Mouse (Mus musculus) embryo, embryonic 10.5 days (tissue): ENCODE results near the gene Lpp.

ENCODE experiments used
- DNase-seq: peaks from one replicate; pipeline ENCODE4 v3.0.0-alpha.2; 2015; ENCODE audit warnings: low spot score

The Lpp gene

DNA sequence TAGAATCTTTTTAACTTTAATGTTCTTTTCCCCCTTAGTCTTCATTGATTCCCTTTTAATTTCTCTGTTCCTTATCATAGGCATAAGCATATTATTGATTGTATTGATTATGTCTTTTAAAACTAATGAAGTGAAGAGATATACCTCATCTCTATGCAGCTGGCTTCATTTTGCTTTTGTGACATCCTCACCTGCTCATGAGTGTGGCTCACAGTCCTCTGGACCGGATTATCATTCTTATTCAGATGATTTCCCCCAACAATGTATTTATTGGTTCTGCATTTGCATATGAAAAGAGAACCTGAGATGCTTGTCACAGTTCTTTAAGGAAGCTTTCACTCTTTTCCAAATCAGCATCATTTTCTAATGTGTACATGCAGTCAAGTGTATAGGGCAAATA lies 408.5 kb downstream of the Lpp start:
- peak; percentile 13 for DNase-seq

DNA sequence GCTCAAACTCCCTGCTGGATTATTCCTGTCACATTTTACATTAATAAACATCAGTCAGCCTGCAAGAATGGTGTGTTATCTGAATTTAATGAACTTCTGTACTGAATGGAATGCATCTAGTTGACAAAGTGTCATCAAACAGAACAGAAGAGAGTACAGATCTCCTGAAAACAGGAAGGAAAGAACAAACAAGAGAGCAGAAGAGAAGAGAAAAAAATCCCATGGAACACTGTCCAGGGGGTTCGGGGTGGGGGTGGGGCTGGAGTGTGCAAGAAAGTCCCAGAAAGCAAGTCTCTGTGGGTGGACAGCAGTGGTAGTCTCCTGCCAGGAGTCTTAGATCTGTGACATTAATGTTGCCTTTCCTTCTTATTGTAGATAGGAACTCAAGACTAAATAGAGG lies 412.8 kb downstream of the Lpp start:
- DNase-seq = no peak

DNA sequence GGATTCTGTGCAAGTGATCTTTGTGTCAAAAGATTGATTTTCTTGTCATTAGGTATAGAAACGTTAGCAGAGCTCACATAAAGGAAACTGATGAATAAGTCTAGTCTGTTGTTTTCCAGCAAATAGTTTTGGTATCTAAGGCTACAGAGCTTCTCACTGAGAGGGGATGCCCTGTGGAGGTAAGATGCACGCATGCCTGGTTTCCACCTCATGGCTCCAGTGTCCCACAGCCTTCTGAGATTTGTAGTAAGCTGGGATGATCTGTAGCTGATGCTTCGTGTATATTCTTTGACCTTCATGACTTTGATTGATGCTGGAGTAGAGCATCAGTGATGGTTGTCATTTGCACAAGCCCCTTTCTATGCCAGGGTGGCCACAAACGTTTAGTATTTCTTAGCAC lies 414.3 kb downstream of the Lpp start:
- DNase-seq = peak; percentile 11

DNA sequence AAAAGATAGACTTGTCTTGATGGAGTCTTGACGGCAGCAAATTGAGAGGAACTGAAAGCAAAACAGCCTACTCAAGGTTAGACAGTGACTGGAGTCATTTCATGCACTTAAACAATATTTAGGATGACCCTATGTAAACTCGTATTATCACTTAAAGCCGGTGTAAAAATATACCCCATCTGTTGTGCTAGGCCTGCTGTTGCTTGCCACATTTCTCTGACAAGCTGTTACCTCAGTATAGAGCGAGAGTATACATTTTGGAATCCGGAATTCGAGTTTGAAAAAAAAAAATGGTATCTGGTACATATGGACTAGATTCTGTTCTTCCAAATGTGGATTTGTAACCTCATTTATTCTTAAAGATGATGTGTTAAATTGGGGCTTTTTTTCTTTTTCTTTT lies 416.5 kb downstream of the Lpp start:
- no peak for DNase-seq

DNA sequence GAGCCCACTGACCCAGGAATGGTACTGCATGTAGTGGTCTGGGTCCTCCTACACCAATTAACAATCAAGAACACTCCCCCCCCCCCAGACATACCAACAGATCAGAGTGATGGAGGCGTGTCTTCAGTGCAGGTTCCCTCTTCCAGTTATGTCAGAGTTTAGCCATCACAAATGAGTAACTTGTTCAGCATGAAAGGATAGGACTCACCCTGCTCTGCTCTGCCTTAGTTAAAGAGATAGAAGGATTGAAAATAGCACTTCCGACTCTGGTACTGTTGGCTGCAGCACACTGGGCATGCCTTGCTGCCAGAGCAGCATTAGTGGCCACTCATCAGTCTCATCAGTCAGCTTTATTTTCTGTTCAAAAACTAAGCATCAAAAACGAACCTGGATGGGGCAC lies 423.3 kb downstream of the Lpp start:
- no peak for DNase-seq

DNA sequence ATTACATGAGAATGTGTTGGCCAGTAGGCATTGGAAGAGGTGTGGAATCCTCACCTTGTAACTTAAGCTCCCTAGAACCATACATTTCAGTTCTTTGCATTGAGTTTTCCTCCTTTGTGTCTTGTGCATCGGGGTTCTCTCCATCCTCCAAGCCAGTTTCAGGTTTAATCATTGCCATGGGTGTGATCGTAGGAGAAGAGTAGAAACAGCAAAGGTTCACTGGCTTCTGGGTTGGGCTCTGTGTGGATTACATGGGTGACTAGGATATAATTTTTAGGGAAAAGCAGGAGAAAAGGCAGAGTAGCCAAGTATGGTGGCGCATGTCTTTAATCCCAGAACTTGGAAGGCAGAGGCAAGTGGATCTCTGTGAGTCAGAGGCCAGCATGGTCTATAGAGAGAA lies 424.1 kb downstream of the Lpp start:
- no peak for DNase-seq

DNA sequence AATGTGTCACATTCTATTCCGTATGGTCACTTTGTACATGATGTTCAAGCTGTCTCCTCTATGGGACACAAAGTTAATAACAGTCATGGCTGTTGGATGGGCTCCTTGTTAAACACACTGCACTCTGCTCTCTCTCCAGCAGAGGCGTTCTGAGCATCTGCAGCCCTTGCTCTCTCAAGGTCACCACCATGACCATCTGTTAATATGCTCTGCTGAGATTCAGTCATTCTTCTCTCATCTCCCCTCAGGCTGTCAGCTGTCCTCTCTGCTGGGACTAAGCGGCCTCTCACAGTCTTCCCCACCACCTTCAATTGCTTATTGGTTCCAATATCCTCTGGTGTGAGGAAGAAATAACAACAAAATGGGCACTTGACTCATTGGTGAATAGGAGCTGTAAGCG lies 425.8 kb downstream of the Lpp start:
- DNase-seq = peak; percentile 53

DNA sequence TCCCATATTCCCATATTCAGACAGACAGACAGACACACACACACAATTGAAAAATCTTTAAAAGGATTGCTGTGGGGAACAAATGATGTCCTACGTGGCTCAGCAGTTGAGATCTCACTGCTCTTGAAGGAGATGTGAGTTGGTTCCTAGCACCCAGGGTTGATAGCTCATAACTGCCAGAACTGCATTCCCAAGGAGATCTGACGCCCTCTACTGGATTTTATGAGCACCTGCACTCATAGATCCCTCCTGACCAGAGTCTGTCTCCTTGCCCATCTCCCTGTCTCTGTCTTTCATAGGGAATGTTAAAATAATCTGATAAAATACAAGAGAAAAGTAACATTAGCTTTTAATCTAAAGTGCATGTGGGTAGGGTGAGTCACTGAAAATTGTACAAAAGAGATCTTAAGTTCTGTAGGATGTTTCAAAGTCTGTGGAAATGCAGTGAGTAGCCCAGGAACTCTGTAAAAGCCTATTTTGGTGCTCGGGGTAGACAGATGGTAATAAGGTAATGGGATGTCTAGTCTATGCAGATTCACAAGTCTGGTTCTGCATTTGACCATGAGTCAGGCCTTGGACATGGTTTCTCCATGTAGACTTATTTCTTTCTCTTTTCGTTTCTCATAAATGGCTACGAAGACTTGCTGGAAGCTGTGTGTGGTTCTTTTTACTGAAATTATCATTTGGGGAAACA lies 429.0 kb downstream of the Lpp start:
- DNase-seq = no peak

DNA sequence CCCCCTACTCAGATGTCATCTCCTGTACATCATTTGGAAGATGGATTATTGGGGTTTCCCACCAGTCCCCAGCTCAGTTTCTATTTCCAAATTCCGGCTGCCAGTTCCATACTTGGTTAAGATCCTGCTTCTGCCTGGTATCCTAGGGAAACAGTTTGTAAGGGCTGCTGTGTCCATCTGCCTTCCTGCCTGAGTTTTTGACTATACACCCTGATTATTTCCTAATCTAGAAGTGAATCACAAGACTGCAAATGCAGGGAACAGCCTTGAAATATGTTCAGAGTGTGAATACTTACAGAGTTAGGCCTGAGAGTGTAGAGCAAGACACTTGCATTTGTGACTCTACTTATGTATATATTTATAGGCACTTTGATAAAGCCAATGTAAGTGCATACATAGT lies 429.6 kb downstream of the Lpp start:
- no peak for DNase-seq

DNA sequence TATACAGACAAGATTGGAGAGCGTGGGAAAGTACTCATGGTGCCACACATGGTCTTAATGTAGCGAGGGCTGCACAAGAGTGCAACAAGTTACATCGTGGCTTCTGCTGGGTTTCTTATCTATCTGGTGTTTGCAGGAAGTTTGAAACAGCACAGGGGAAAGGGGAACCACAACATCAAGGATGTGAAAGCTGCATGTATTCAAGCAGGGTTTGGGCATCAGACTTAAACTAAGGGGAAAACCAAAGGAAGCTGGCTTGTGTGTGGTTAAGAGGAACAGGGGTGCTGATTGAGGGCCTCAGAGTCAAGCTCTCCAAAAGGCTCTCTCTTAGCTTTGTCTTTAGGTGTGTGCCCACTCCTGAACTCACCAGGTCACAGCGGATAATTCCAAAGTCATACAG lies 433.1 kb downstream of the Lpp start:
- DNase-seq = no peak

DNA sequence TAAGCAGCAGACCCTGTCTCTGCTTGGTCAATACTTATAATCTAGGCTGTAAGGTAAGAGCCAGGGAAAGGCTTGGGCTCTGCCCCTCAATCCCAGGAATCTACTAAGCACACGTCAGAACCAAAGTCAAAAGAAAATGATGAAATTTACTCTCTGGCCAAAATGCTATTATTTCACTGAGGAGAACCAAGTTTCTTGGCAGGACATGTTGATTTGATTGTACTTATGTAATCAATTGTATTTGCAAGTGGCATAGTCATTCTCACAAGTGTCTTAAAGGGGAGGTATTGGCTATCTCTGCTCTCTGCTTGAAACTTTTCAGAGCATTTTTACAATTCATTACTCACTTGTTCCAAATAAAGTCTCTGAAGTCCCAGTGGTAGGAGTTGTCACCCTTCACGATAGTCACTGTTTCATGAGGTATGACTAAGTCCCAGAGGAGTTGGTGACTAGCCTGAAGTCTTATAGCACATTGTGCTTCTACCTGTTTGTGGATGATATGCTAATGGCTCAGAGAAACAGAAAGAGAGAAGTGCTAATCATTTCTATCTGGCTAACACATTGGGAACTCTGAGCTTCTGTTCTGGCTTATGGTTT lies 435.0 kb downstream of the Lpp start:
- DNase-seq = no peak

DNA sequence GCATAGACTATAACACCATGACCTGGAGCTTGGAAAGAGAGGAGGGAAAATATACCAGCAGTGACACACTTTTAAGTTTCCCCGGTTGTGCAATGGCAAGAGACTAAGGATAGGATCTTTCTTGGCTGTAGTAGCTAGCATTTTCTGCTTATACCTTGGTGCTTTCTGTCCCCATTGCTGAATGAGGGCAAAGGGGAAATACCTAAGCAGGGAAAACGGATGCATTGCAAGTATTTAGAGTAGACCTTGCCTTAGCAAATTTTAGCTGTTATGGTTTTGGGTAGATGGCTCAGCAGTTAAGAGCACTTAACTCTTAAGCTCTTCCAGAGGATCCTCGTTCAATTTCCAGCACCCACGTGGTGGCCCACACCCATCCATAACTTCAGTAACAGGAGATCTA lies 436.6 kb downstream of the Lpp start:
- DNase-seq = no peak

DNA sequence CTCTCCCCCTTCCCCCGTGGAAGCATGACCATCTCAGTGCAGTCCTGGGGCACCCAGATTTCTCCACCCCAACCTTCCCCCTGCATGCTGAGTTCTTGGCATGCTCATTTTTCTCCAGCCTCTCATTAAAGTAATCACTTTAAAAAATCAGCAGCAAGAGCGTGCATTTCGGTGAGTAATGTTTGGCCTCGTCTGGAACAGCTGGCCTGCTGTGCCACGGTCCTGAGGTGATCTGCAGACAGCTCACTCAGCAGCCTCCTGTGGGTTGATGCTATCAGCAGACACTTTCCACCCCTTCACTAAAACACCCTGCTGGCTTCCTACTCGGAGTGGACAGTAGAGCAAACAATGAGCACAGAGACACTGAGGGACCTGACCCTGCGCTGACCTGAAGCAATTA lies 437.6 kb downstream of the Lpp start:
- no peak for DNase-seq

DNA sequence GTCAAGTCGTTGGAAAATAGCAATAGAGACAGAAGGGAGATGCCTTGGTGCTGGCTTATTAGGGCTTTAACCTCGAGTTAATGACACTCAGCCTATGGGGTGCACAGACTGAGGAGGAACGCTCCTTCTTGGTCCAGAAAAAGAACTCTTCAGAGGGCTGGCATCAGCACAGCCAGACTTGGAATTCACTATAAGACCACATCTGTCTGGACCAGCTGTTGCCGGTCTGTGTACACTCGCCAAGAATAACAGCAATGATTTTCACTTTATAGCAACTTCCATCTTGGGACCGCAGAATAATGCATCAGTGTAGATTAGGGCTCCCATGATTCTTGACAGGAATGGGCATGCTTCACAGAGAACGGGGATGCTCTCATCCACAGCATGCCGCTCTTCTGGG lies 439.9 kb downstream of the Lpp start:
- no peak for DNase-seq

DNA sequence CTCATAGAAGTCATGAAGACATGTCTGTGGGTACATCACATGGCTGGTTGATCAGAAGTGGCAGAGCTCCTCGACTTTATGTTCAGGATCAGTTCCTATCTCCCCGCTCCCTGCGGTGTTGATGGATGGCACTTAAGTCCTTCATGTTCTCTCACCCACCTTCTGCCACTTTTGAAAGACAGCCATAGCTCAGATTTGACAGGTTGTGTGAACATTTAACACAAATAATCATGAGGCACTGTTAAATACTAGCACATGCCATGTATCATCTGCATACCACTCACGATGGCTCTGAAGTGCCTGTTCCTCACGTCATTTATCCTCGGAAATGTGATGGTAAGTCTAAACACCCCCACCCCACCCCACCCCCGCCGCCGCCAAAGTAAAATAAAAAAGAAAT lies 441.2 kb downstream of the Lpp start:
- no peak for DNase-seq

DNA sequence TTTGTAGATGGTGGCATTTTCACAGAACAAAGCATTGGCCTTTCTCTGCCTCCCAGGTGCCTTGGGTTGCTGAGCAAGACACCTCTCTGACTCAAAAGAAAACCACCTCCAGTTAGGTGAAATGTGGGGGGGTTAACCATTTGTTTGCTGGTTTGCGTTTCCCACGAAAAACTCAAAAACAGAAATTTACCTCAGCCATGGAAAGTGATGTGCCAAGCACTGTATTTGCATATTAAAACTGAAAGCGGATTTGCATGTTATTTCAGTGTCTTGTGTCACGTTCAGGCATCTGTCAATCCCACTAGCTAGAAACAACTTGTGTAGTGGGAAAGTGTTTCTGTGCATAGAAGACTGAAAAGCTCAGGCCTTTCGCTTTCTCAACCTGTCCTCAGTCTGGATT lies 443.2 kb downstream of the Lpp start:
- no peak for DNase-seq

DNA sequence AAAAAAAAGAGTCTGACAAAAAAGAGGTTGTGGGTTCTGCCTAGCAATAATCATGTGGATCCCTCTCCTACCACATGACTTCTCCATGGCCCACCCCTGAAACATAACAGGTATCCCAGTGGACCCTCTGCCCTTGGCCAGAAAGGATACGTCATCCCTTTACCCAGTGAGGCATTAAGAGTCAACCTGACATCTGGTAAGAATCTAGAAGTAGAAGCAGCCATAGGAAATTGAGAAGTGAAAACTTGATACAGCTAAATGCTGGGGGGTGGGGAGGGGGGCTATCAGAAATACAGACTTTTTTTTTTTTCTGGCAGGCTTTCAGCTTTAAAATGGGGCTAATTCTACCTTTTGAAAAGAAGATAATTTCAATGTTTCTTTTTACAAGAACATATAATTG lies 445.7 kb downstream of the Lpp start:
- DNase-seq = no peak

DNA sequence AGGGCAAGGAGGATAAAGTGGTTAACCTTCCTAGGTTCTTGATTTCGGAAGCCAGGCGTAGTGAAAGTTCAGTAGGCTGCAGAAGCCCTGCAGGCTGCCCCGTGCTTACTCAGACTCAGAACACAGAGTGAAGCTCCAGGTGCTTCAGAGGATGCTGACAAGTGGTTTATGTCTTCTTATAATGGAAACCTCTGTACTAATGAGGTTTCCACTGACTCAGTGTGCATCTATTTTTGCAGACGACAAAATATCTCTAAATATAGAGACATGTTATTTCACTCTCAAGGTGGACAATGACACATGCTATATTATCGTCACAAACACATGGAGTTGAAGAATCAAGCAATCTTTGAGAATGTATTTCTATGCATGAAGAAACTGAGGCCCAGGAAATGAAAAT lies 446.8 kb downstream of the Lpp start:
- no peak for DNase-seq

DNA sequence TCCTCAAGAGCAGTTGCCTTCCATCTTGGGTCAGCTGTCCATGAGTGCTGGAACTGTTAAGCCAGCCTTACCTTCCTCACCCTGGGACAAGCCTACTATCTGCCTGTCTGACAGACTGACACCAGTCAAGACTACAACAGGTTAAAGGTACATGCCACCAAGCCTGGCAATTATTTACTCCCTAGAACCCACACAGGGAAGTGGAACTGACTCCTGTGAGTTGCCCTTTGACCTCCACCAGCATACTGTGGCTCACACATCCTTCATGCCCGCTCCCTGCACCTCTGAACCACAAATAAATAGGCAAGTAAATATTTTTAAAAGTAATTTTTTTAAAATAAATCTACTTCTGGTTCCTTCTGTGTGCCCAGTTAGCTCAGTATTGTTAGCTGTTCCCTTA lies 452.8 kb downstream of the Lpp start:
- DNase-seq = no peak

DNA sequence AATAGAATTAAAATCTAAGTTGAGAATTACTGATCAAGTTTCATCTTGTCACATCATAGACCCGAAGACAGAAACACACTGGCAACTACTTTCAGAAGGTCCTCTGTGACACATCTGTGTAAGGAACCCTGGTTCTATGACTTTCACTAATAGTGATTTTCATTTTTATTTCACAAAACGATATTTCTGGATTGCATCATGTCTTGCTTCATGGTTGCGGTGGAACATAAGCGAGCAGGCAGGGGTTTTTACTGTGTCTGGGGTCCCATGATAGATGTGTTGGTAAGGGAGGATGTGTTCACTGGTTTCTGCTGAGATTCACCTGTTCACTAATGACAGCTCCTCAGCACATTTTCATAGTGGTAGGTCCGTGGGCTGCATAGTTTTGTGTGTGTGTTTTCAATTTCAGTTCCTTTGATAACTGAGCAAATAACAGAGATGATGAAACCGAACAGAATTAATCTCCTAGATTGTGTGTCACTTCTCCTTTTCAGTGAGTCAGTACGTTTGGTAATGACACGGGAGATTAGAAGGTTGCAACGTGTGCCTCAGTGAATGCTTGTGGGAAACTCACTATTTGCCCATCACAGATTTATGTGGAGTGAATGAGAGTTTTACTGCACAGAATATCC lies 466.3 kb downstream of the Lpp start:
- no peak for DNase-seq

DNA sequence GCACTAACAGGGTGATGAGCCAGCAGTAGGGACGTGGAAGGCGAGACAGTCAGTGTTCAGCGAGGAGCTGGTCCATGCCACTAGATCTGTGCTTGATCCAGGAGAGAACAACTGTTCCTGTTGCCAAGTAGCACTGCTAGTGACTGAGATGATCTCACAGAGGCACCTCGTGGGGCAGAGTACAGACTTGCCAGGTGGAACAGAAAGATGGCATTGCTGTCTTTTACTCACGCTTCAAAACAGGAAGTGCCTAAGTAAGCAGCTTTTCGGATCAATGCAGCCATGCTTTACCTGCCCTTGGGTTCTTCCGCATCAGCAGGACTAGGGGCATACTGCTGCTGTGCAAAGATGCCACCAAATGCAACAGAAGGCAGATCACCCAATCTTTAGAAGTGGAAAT lies 467.1 kb downstream of the Lpp start:
- no peak for DNase-seq

DNA sequence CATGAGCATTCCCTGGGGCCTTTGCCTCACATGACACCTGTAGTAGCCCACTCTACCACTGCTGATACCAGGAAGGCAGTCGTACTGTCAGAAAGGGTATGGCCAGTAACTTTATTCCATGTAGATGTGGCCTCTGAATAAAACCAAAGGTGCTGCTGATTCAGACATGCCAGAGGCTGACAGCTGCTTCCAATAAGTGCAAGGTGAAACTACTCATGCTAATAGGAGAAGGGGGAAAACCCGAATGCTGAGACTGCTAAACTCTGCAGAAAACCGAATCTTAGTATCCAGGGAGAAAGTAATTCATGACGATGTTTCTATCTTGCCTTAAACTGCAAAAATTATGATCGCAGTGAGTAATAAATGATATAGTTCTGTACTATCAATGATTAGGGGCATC lies 468.1 kb downstream of the Lpp start:
- DNase-seq = no peak

DNA sequence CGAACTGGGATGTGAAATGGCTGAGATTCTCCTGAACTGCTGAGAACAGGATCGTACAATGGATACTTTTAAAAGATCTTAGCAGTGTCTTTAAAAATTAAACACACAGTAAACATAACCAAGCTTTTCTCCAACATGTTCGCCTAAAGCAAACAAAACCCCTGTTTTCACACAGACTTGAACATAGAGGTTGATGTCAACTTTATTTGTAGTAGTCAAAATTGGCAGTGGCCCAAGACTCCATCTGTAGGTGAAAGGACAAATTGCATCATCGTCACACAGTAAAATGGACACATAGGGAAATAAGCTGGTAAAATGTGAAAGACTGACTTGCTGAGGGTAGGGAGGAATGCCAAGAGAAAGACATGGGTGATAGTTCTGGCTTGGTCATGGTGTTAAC lies 480.9 kb downstream of the Lpp start:
- peak; percentile 53 for DNase-seq

DNA sequence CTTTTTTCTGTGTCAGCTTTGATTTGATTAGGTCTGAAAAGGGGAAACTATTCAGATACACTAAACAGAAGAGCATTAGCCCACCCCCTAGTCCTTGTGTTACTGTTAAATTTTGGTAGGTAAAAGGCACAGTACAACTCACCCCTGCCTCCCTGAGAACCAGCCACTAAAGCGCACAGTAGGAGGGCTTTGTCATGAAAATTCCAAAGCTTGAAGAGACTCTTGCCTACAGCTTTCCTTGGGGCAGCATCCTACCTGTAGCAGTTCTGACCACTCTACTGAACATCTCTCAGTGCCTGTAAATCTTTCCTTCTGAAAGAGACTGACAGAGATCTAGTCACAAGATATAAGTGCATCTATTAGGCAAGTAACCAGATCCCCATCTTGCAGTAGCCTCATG lies 482.4 kb downstream of the Lpp start:
- no peak for DNase-seq
